ENCODE assay signal across 19 mouse cellular contexts in the genomic region with DNA sequence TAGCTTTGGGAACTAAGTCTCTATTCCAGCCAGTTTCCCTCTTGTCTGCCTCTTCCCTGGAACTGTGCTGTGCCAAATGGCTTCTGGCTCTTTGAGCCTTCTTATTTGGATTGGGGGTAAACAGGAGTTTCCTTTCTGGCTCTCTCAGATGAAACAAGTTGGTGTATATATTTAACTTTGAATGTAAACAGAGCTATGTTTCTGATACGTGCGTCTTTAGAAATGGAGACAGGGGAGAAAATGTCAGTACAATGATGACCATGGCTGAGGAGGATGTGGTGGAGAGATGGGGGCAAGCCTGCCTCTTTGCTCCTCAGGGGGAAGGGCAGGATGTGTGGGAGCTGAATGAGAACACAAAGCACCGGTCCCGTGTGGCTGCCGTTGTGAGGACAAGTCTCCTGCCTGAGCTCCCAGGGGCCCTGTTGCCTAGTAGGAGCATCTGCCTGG. TPM values are rescaled to one million over a fixed set of nuclear protein-coding genes. Genes with fewer than 3 reads are reported as not detected.
A peak's percentile ranks its signal among the peaks of the same experiment; 100 is the strongest.
DNase-seq lines count a peak whose midpoint lies in the region; ATAC-seq lines count a peak whose summit lies in the region.
"Had no signal": no experiment of that assay in that cellular context is flagged by ENCODE, and none has a peak within 500 bp of the region (broad histone marks: within the 10 kb centered on the region; RNA-seq: fewer than 3 reads in every experiment).

No protein-coding gene starts in this region.

- no peak for DNase-seq in heart, postnatal 14 days
- peak; percentile 10 for DNase-seq in thymus, postnatal 25 days
- no peak for DNase-seq in thymus, postnatal 10 days (ENCODE audit: low spot score in 2 of 2)
- DNase-seq in lung, postnatal 10 days = peak; percentile 71
- DNase-seq in liver = no peak
- DNase-seq in forebrain, embryonic 10.5 days (ENCODE audit: extremely low spot score, low spot score) = no peak
- DNase-seq: adrenal gland, postnatal 36 days; cerebellum, adult 11 months; cerebellum, postnatal 36 days; kidney, postnatal 25 days; layer of hippocampus, postnatal 36 days had no signal

- no peak for ATAC-seq in heart, embryonic 13.5 days (ENCODE audit: extremely low read depth, insufficient number of reproducible peaks, low FRiP score, low TSS enrichment)
- ATAC-seq in erythroblast, adult 5-6 weeks (replicated peaks; ENCODE audit: low FRiP score, poor library complexity, severe bottlenecking) = no peak
- ATAC-seq: inflammation-experienced regulatory T-cells, adult 6 months had no signal

- WGBS in heart, embryonic 13.5 days = 42% methylated on average over 5 of the region's 5 CpGs
- 70% methylated on average over 5 of the region's 5 CpGs for WGBS in forebrain, embryonic 10.5 days

- H3K9me3 ChIP-seq in heart, embryonic 13.5 days = no peaks in the 10 kb centered on the region
- no peaks in the 10 kb centered on the region for H3K9me3 ChIP-seq in forebrain, embryonic 10.5 days
- H3K9me3 ChIP-seq: embryonic facial prominence, embryonic 12.5 days; forebrain, embryonic 12.5 days; limb, embryonic 10.5 days had no signal

- no peak overlapping the region for H3K9ac ChIP-seq in heart, embryonic 13.5 days
- H3K9ac ChIP-seq: embryonic facial prominence, embryonic 12.5 days; forebrain, embryonic 12.5 days; liver, embryonic 14.5 days had no signal

- intact Hi-C loops in heart, postnatal 14 days (cut with DNase I) = loop anchor here (2.0 kb wide), 1 partner anchor 15 kb away; no protein-coding TSS in a partner anchor

- 0 out of 2 replicates have a peak overlapping the region, but pooled peaks have one; percentile 8 for H3K27ac ChIP-seq in heart, embryonic 13.5 days (replicated peaks)
- no peak overlapping the region for H3K27ac ChIP-seq in forebrain, embryonic 10.5 days
- H3K27ac ChIP-seq: embryonic facial prominence, embryonic 12.5 days; forebrain, embryonic 12.5 days; limb, embryonic 10.5 days; liver, embryonic 14.5 days had no signal

- H3K36me3 ChIP-seq in heart, embryonic 13.5 days = no peaks in the 10 kb centered on the region
- no peaks in the 10 kb centered on the region for H3K36me3 ChIP-seq in forebrain, embryonic 10.5 days (replicated peaks)
- H3K36me3 ChIP-seq: embryonic facial prominence, embryonic 12.5 days; forebrain, embryonic 12.5 days; limb, embryonic 10.5 days had no signal

- no peak overlapping the region for H3K4me2 ChIP-seq in heart, embryonic 13.5 days
- H3K4me2 ChIP-seq: embryonic facial prominence, embryonic 12.5 days; forebrain, embryonic 12.5 days had no signal

- H3K4me3 ChIP-seq in heart, embryonic 13.5 days = no peak overlapping the region
- H3K4me3 ChIP-seq in forebrain, embryonic 10.5 days = no peak overlapping the region
- H3K4me3 ChIP-seq: embryonic facial prominence, embryonic 12.5 days; forebrain, embryonic 12.5 days; limb, embryonic 10.5 days; myocyte had no signal

- H3K27me3 ChIP-seq in heart, embryonic 13.5 days (replicated peaks) = no peaks in the 10 kb centered on the region; the same call in 1 of the 2 replicates
- H3K27me3 ChIP-seq in forebrain, embryonic 10.5 days (ENCODE audit: poor library complexity, severe bottlenecking) = no peaks in the 10 kb centered on the region
- H3K27me3 ChIP-seq: embryonic facial prominence, embryonic 12.5 days; forebrain, embryonic 12.5 days had no signal

- peaks cover 10% of the 10 kb centered on the region for H3K4me1 ChIP-seq in heart, embryonic 13.5 days
- peaks cover 18% of the 10 kb centered on the region; the same call in 1 of the 2 replicates for H3K4me1 ChIP-seq in forebrain, embryonic 10.5 days
- H3K4me1 ChIP-seq: embryonic facial prominence, embryonic 12.5 days; limb, embryonic 10.5 days had no signal

RNA-seq across cellular contexts. Expression of gene Snrk, which starts 25.3 kb away (rescaled TPM):
- 38.0 and 39.4 TPM in 2 replicates for polyA plus RNA-seq in heart, embryonic 13.5 days (2015; fragmentation: Nextera tagmentation; extraction: Ambion mirVana)
- 100 to 1,000 TPM; 173 to 206 TPM for total RNA-seq in heart, postnatal 14 days (2021)
- 4.2 and 10.0 TPM in 2 replicates for total RNA-seq in erythroblast, adult 5-6 weeks (2015; ENCODE audit: low replicate concordance)
- total RNA-seq in erythroblast, adult 5-6 weeks (2017; ENCODE audit: low replicate concordance) = 10.0 and 28.9 TPM in 2 replicates
- 31.8 and 35.4 TPM in 2 replicates for polyA plus RNA-seq in forebrain, embryonic 10.5 days (2016; fragmentation: Nextera tagmentation; extraction: Ambion mirVana)

Comparison
In these comparisons a context has a peak if more than half of its experiments do, and no peak if none do; other contexts are left out.
1. DNase-seq: peak in thymus, postnatal 25 days (single experiment) and lung, postnatal 10 days (single experiment); none in heart, postnatal 14 days (0 of 2), thymus, postnatal 10 days (0 of 2), liver (single experiment) and forebrain, embryonic 10.5 days (single experiment).
2. RNA of gene Snrk, which starts 25.3 kb away (total RNA-seq): 173 to 206 TPM in heart, postnatal 14 days; 4.2 to 28.9 TPM in erythroblast, adult 5-6 weeks; every median in the first group is over 4 times any median in the second.